Mouse (Mus musculus): Measurements from ENCODE around the gene Fam76a. TPM values are rescaled to one million over a fixed set of nuclear protein-coding genes. Genes with fewer than 3 reads are reported as not detected.
"Not testable (repeated sequence)": the region's sequence is repeated elsewhere in the genome, so short reads cannot be mapped to it uniquely, and the experiment has no call there.

Fam76a gene
- polyA plus RNA-seq, 1 experiment, result 2.4 TPM

DNA sequence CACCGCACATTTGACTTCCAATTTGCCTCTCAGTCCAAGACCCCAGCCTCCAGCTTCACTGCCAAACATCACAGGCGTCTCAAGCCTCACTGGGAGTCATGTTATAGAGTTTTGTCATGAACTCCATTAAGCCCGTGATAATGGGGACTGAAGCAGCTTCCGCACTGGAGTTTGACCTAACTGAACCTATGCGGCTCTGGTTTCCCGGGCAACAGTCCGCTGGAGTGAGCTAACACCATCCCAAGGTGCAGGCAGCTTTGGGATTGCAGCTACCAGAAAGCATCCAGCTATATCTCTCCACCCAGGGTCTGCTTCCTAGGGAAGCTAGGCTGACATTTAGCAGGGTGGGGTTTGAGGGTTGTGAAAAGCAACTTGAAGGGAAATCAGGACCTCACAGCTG, 12.3 kb upstream of the Fam76a start:
- TF ChIP-seq GATA1 (IDR thresholded peaks at IDR 0.05; ENCODE audit: low read length), result no peak
- no peak for TF ChIP-seq TAL1 (IDR thresholded peaks at IDR 0.05; ENCODE audit: low read length)
- Histone ChIP-seq H3K36me3 (ENCODE audit: control insufficient read depth) (no peaks in the 10 kb centered on the region), H3K9me3 (ENCODE audit: control insufficient read depth, low read length) (no peaks in the 10 kb centered on the region), H3K4me3 (replicated peaks) (no peak overlapping the region), H3K27me3 (ENCODE audit: control insufficient read depth) (peaks cover 11% of the 10 kb centered on the region), H3K4me1 (ENCODE audit: control insufficient read depth) (peaks cover 9% of the 10 kb centered on the region)

DNA sequence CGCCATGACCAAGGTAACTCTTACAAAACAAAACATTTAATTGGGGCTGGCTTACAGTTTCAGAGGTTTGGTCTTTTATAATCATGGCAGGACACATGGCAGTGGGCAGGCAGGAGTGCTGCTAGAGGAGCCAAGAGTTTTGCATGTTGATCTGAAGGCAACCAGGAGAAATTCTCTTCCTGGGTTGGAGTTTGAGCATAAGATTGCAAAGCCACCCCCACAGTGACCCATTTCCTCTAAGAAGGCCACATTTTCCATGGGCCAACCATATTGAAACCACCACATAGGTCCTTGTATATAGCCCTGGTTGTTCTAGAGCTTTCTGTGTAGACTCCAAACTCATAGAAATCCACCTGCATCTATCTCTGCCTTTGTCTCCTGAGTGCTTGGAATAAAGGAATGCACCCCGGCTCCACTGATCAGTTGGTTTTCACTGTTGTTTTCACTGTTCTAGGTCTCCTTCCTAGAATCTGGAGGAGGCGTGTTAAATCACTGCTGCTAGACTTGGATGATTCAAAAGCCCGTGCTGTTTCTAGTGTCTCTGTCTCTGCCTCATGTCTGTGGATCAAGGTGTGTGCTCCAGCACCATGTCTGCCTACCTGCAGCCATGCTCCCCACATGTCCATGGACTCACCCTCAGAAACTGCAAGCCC, 10.5 kb upstream of the Fam76a start:
- Histone ChIP-seq H3K36me3 (ENCODE audit: control insufficient read depth) (no peaks in the 10 kb centered on the region), H3K4me1 (ENCODE audit: control insufficient read depth) (peaks cover 5% of the 10 kb centered on the region), H3K9me3 (ENCODE audit: control insufficient read depth, low read length) (no peaks in the 10 kb centered on the region), H3K4me3 (replicated peaks) (no peak overlapping the region), H3K27me3 (ENCODE audit: control insufficient read depth) (peaks cover 9% of the 10 kb centered on the region)
- TF ChIP-seq GATA1 (IDR thresholded peaks at IDR 0.05; ENCODE audit: low read length), result no peak
- TF ChIP-seq TAL1 (IDR thresholded peaks at IDR 0.05; ENCODE audit: low read length), result no peak

DNA sequence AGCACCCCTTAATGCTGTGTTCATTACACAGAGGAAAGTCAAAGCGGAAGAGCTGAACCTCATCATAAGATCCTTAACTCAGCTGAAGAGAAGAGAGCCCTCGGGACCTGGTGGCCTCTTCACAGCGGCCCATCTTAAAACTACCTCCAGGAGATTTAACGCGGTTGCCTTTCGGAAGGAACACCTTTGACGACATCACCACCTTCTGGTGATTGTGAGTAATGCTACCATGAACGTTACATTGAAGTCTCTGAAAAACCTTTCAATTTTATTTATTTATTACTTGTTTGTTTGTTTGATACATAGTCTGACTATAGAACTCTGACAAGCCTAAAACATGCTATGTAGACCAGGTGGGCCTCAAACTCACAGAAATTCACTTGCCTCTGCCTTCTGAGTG, 8.4 kb upstream of the Fam76a start:
- H3K36me3 ChIP-seq (ENCODE audit: control insufficient read depth), result no peaks in the 10 kb centered on the region
- peaks cover 5% of the 10 kb centered on the region for H3K4me1 ChIP-seq (ENCODE audit: control insufficient read depth)
- no peak overlapping the region for H3K4me3 ChIP-seq (replicated peaks)
- peaks cover 9% of the 10 kb centered on the region for H3K27me3 ChIP-seq (ENCODE audit: control insufficient read depth)
- TF ChIP-seq TAL1 (IDR thresholded peaks at IDR 0.05; ENCODE audit: low read length) (no peak), GATA1 (IDR thresholded peaks at IDR 0.05; ENCODE audit: low read length) (no peak)
- no peaks in the 10 kb centered on the region for H3K9me3 ChIP-seq (ENCODE audit: control insufficient read depth, low read length)

DNA sequence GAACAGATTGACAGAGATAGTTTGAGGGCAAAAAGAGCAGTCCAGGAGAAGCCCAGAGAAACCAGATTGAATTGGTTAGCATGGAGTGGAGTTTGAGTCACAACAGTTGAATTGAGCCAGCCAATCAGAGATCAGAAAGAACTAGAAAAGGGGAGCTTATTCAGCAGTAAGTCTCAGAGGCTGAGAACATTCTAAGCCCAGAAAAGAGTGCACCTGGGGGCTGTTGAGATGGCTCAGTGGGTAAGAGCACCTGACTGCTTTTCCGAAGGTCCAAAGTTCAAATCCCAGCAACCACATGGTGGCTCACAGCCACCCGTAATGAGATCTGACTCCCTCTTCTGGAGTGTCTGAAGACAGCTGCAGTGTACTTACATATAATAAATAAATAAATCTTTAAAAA, 4.2 kb upstream of the Fam76a start:
- H3K4me1 ChIP-seq (ENCODE audit: control insufficient read depth), result peaks cover 14% of the 10 kb centered on the region
- not testable (repeated sequence) for H3K36me3 ChIP-seq (ENCODE audit: control insufficient read depth); H3K27me3 ChIP-seq (ENCODE audit: control insufficient read depth); H3K4me3 ChIP-seq (replicated peaks); H3K9me3 ChIP-seq (ENCODE audit: control insufficient read depth, low read length)

DNA sequence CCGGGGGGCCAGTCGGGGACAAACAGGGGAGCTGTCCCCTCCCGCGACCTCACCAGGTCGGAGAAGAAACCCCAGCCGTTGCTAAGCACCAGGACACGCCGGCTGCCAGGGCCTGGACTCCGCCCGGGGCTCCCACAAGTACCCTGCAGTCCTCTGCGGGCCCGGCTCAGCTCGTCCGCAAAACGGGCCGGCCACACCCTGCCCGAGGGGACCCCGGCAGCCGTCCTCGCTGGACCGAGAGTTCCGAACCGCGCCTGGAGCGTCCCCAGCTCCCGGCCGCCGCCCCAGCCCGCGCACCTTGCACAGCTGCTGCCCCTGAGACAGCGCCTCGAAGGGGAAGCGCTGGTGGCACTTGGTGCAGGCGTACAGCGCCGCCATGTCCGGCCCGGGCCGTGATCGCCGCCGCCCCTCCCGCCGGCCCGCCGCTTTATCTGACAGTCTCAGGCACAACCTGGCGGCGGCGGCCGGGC, 262 bp downstream of the Fam76a start:
- no peak for TF ChIP-seq GATA1 (IDR thresholded peaks at IDR 0.05; ENCODE audit: low read length)
- peak; percentile 23; the same call in 1 of the 3 replicates for TF ChIP-seq TAL1 (IDR thresholded peaks at IDR 0.05; ENCODE audit: low read length)
- Histone ChIP-seq H3K27me3 (ENCODE audit: control insufficient read depth) (peaks cover 4% of the 10 kb centered on the region), H3K36me3 (ENCODE audit: control insufficient read depth) (peaks cover 33% of the 10 kb centered on the region), H3K9me3 (ENCODE audit: control insufficient read depth, low read length) (no peaks in the 10 kb centered on the region), H3K4me3 (replicated peaks) (peak overlapping the region; percentile 95), H3K4me1 (ENCODE audit: control insufficient read depth) (peaks cover 32% of the 10 kb centered on the region)

DNA sequence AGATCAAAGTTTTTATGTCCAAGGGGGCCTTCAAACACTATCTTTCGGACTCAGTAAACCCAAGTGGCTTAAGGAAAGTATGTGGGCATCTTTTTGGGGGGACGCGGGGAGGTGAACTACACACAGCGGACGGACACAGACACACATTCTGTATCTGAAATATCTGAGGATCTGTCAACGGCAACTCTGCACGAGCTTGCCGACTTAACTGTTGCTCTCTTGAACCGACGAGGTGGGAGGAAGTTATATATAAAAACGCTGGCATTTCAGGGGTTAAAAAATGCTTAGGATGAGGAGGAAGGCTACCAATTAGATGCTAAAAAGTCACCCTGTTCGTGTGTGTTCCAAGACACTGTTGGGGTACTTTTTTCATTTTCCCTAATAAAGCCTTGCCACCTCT, 870 bp downstream of the Fam76a start:
- TF ChIP-seq GATA1 (IDR thresholded peaks at IDR 0.05; ENCODE audit: low read length) (no peak), TAL1 (IDR thresholded peaks at IDR 0.05; ENCODE audit: low read length) (no peak)
- peak overlapping the region; percentile 95 for H3K4me3 ChIP-seq (replicated peaks)
- peaks cover 38% of the 10 kb centered on the region for H3K36me3 ChIP-seq (ENCODE audit: control insufficient read depth)
- no peaks in the 10 kb centered on the region for H3K9me3 ChIP-seq (ENCODE audit: control insufficient read depth, low read length)
- peaks cover 4% of the 10 kb centered on the region for H3K27me3 ChIP-seq (ENCODE audit: control insufficient read depth)
- H3K4me1 ChIP-seq (ENCODE audit: control insufficient read depth), result peaks cover 32% of the 10 kb centered on the region

DNA sequence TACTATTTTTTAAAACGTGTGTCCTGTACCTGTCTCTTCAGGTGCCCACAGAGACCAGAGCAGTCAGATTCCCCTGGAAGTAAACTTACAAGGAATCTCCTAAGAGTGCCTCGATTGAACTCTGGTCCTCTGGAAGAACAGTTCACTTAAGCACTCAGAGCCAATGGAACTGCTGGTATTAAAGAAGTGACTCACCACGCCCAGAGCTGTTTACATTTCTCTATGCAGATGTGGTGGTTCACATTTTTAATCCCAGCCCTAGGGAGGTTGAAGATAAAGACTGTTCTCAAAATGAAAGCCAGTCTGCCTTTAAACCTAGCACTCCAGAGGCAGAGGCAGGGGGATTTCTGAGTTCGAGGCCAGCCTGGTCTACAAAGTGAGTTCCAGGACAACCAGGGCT, 2.2 kb downstream of the Fam76a start:
- Histone ChIP-seq H3K4me3 (replicated peaks) (no peak overlapping the region), H3K27me3 (ENCODE audit: control insufficient read depth) (peaks cover 3% of the 10 kb centered on the region)
- TF ChIP-seq GATA1 (IDR thresholded peaks at IDR 0.05; ENCODE audit: low read length) (no peak), TAL1 (IDR thresholded peaks at IDR 0.05; ENCODE audit: low read length) (no peak)

DNA sequence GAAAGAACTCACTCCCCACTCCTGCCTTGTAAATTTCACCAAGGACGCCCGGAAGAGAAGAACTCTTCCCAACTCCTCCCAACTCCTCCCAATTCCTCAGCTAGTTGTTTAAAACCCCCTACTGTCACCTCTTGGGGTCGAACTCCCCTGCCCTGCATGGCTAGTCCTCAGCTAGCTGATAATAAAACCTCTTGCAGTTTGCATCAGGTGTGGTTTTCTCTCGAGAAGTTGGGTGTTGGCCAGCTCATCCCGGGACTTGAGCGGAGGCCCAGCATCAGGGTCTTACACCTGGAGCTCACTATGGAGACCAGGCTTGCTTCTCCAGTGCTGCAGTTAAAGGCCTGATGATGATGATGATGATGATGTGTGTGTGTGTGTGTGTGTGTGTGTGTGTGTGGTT, 3.9 kb downstream of the Fam76a start:
- Histone ChIP-seq H3K4me1 (ENCODE audit: control insufficient read depth) (peaks cover 30% of the 10 kb centered on the region), H3K36me3 (ENCODE audit: control insufficient read depth) (peaks cover 66% of the 10 kb centered on the region)
- not testable (repeated sequence) for H3K9me3 ChIP-seq (ENCODE audit: control insufficient read depth, low read length); H3K4me3 ChIP-seq (replicated peaks); H3K27me3 ChIP-seq (ENCODE audit: control insufficient read depth)

More for the DNA sequence above, 2.2 kb downstream of the Fam76a start:
- peaks cover 32% of the 10 kb centered on the region for H3K4me1 ChIP-seq (ENCODE audit: control insufficient read depth)
- peaks cover 49% of the 10 kb centered on the region for H3K36me3 ChIP-seq (ENCODE audit: control insufficient read depth)
- no peaks in the 10 kb centered on the region for H3K9me3 ChIP-seq (ENCODE audit: control insufficient read depth, low read length)

DNA sequence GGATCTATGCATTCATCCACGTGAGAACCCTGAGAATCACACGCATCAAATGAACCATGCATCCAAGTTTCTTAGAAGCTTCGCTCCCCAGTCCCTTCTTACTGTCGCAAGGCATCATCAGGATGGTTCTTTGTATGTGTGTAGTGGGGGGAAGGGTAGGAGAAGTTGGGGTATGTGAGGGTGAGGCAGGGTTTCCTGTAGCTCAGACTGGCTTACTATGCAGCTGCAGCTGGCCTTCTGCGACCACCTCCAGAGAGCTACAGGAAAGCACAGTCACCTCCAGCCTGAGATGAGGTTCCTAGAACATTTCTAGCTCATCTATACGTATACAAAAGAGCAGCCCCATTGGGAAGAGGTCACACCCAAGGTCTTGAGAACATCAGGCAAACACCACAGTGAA, 10.2 kb downstream of the Fam76a start:
- H3K4me1 ChIP-seq (ENCODE audit: control insufficient read depth), result no peaks in the 10 kb centered on the region
- H3K9me3 ChIP-seq (ENCODE audit: control insufficient read depth, low read length), result no peaks in the 10 kb centered on the region
- H3K36me3 ChIP-seq (ENCODE audit: control insufficient read depth), result peaks cover 90% of the 10 kb centered on the region
- no peak overlapping the region for H3K4me3 ChIP-seq (replicated peaks)
- TF ChIP-seq TAL1 (IDR thresholded peaks at IDR 0.05; ENCODE audit: low read length) (no peak), GATA1 (IDR thresholded peaks at IDR 0.05; ENCODE audit: low read length) (no peak)
- no peaks in the 10 kb centered on the region for H3K27me3 ChIP-seq (ENCODE audit: control insufficient read depth)

DNA sequence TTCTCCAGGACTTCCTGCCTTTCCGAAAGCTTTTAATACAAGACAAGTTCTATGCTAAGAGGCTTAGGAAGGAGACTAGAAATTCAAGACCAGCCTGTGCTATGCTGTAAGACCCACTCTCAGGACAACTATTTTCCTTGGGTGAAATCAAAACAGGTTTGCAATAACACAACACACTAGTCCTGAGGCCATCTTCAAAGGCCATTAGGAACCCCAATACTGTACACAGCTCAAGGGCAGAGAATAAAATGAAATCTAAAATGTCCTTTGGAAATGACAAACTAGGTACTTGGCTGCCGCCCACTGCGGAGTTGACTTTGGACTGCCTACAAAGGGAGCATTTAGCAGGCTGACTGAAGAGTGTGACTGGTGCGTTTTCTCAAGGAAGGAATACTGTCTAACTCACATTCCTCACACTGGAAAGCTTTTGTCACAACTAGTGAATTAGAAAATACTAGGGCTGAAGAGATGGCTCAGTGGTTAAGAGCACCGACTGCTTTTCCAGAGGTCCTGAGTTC, 16.5 kb downstream of the Fam76a start:
- TF ChIP-seq TAL1 (IDR thresholded peaks at IDR 0.05; ENCODE audit: low read length), result no peak
- no peak for TF ChIP-seq GATA1 (IDR thresholded peaks at IDR 0.05; ENCODE audit: low read length)

More for the DNA sequence above, 16.5 kb downstream of the Fam76a start:
- no peak overlapping the region for H3K4me3 ChIP-seq (replicated peaks)
- no peaks in the 10 kb centered on the region for H3K4me1 ChIP-seq (ENCODE audit: control insufficient read depth)
- H3K9me3 ChIP-seq (ENCODE audit: control insufficient read depth, low read length), result no peaks in the 10 kb centered on the region
- H3K36me3 ChIP-seq (ENCODE audit: control insufficient read depth), result peaks cover 87% of the 10 kb centered on the region
- H3K27me3 ChIP-seq (ENCODE audit: control insufficient read depth), result no peaks in the 10 kb centered on the region
